Mouse (Mus musculus) kidney, postnatal 0 days (tissue): ENCODE data around the gene Tbl2. TPM values are rescaled to one million over a fixed set of nuclear protein-coding genes. Genes with fewer than 3 reads are reported as not detected.

ENCODE experiments used
- ATAC-seq: fragments of 200-750 bp; cut with Nextera tagmentation; replicated peaks from 2 replicates; pipeline ENCODE4 v1.8.0; 2017; ENCODE audit warnings: low read depth, moderate number of reproducible peaks, moderate TSS enrichment, moderate library complexity; ENCODE audit not compliant: low FRiP score
- DNase-seq: peaks from one replicate; pipeline ENCODE4 v3.0.0-alpha.2; 2016; ENCODE audit warnings: low spot score
- H3K27ac ChIP-seq: fragments of 300-500 bp; sonication (generic); 2 replicates; pipeline ENCODE4 v1.5.1; 2014; ENCODE audit warnings: mild to moderate bottlenecking
- H3K27me3 ChIP-seq: fragments of 300-500 bp; sonication (generic); 2 replicates; pipeline ENCODE4 v1.6.1; 2014; ENCODE audit warnings: low read length, mixed read lengths; ENCODE audit not compliant: insufficient read depth
- H3K36me3 ChIP-seq: fragments of 300-500 bp; sonication (generic); 2 replicates; pipeline ENCODE4 v1.6.1; 2014; ENCODE audit warnings: low read length, mixed read lengths; ENCODE audit not compliant: insufficient read depth
- H3K4me1 ChIP-seq: fragments of 300-500 bp; sonication (generic); replicated peaks from 2 replicates; pipeline ENCODE4 v1.6.1; 2014; ENCODE audit warnings: antibody characterized with exemption, low read length, mixed read lengths; ENCODE audit not compliant: insufficient read depth
- H3K4me2 ChIP-seq: fragments of 300-500 bp; sonication (generic); 2 replicates; pipeline ENCODE4 v1.6.1; 2014; ENCODE audit warnings: mild to moderate bottlenecking, low read length, moderate library complexity, mixed read lengths
- H3K4me3 ChIP-seq: fragments of 300-500 bp; sonication (generic); replicated peaks from 2 replicates; pipeline ENCODE4 v1.5.1; 2014; ENCODE audit warnings: low read depth, low read length
- H3K9ac ChIP-seq: fragments of 300-500 bp; sonication (generic); 2 replicates; pipeline ENCODE4 v1.6.1; 2014; ENCODE audit warnings: low read depth, low read length
- H3K9me3 ChIP-seq: fragments of 300-500 bp; sonication (generic); replicated peaks from 2 replicates; pipeline ENCODE4 v1.6.1; 2016; ENCODE audit warnings: low read length, inconsistent platforms, mixed read lengths
- CTCF ChIP-seq: IDR thresholded peaks from 2 replicates; pipeline ENCODE4 v1.5.1; 2016; ENCODE audit warnings: antibody characterized with exemption, low read depth, mild to moderate bottlenecking, moderate library complexity
- WGBS: fragments of 180-500 bp; shearing (Covaris S2); extraction: QIAGEN DNeasy Blood & Tissue Kit; methylation state at CpG from one replicate; pipeline ENCODE4 v1.1.7; 2014; 5-methylcytosine and 5-hydroxymethylcytosine counted together
- polyA plus RNA-seq: library from polyadenylated mRNA; unstranded; fragments of >200 nt; fragmentation: Nextera tagmentation; extraction: Ambion mirVana; gene quantifications from 2 replicates; pipeline ENCODE4 v1.2.1, GENCODE M21; 2015

Tbl2 gene
- polyA plus RNA-seq, 1 experiment from 2014 or later: 14.5 TPM

DNA sequence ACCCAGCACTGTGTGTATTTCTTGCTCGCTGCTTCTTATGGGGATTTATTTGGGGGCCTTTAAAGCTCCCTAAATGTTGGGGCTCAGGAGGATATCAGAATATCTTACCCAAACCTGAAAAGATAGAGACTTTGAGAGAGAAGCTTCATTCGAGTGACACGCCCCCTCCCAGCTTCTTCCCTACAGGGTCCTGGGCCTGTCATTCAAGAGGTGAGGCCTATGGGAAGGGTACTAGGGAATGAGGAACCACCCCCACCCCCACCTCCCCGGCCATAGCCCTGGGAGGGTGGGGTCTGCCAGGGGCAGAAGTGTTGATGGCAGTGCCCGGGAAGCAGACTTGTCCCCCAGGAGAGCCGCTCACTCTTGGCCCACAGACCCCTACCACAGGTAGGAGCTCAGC, 23.3 kb upstream of the Tbl2 start:
- no peak for TF ChIP-seq CTCF
- Histone ChIP-seq H3K4me2 (no peak overlapping the region), H3K4me1 (no peaks in the 10 kb centered on the region), H3K36me3 (no peaks in the 10 kb centered on the region), H3K9ac (no peak overlapping the region), H3K27me3 (no peaks in the 10 kb centered on the region), H3K27ac (no peak overlapping the region), H3K9me3 (no peaks in the 10 kb centered on the region), H3K4me3 (no peak overlapping the region)
- ATAC-seq: no peak
- WGBS: 71% methylated on average over 6 of the region's 6 CpGs
- no peak for DNase-seq

DNA sequence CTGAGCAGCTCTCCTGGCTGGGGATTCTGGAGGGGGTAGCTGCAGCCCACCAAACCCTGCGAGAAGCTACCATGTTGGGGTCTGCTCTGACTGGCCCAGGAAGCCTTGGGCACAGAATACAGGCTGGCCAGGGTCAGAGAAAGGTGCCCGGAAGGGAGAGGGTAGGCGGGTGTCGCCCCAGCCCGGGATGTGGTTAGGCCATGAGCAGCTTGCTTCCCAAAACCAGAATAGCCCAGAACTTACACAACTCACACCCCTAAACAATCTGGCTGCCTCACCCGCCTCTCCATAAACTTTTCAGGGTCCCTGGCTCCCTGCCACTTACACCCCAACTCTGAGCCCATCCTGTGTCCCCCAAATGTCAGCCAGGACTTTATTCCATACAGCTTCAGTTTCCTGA, 21.8 kb upstream of the Tbl2 start:
- no peak for TF ChIP-seq CTCF
- Histone ChIP-seq H3K27me3 (no peaks in the 10 kb centered on the region; the same call in 1 of the 2 replicates), H3K27ac (no peak overlapping the region), H3K4me1 (no peaks in the 10 kb centered on the region), H3K9me3 (no peaks in the 10 kb centered on the region), H3K4me2 (no peak overlapping the region), H3K36me3 (no peaks in the 10 kb centered on the region), H3K9ac (no peak overlapping the region), H3K4me3 (no peak overlapping the region)
- 84% methylated on average over 6 of the region's 6 CpGs for WGBS
- DNase-seq: no peak
- ATAC-seq: no peak

DNA sequence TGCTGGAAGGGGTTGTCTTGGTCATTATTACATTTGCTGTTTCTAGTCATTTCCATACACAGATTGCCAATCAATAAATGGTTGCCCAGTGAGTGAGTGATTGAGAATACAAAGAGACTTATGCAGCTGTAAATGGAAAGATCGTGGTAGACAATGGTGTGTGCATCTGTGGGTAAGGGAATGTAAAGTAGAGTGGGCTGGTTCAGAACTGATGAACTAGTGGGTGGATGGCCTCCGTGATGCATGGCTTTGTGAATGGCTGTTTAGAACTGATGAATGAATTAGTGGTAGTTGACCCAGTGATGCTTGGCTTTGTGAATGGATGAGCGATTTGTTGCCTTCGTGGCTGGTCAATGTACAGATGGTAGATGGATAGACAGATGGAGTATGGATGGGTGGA, 19.7 kb upstream of the Tbl2 start:
- TF ChIP-seq CTCF: no peak

DNA sequence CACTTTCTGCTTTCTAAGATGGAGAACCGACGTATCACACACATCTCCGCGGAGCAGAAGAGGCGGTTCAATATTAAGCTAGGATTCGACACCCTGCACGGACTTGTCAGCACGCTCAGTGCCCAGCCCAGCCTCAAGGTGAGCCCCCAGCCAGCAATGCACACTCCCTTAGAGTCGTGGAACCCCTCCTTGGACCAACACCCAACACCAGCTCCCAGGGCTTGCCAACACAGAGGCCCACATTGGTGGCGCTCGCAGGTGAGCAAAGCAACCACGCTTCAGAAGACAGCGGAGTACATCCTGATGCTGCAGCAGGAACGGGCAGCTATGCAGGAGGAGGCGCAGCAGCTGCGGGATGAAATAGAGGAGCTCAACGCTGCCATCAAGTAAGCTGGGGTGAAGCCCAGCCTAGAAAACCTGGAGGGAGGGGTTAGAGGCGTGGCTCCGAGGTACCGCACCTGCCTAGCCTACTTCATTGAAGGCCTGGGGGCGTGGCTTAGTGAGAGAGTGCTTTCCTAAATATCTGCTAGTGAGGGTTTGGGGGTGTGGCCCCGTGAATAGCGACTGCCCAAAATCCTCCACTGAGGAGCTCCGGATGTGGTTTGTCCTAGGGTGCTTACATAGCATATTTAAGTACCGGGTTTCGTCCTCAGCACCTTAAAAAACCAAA, 15.6 kb upstream of the Tbl2 start:
- Histone ChIP-seq H3K36me3 (no peaks in the 10 kb centered on the region), H3K27me3 (peaks cover 4% of the 10 kb centered on the region), H3K9ac (no peak overlapping the region), H3K9me3 (no peaks in the 10 kb centered on the region), H3K4me3 (peak overlapping the region; percentile 23), H3K27ac (no peak overlapping the region), H3K4me1 (no peaks in the 10 kb centered on the region), H3K4me2 (peak overlapping the region; percentile 54)
- ATAC-seq (peak; percentile 34; the same call in 1 of the 2 replicates), DNase-seq (peak; percentile 25)
- no peak for TF ChIP-seq CTCF
- 5% methylated on average over 26 of the region's 26 CpGs for WGBS

More for the DNA sequence above, 19.7 kb upstream of the Tbl2 start:
- H3K27ac ChIP-seq: no peak overlapping the region
- H3K4me2 ChIP-seq: no peak overlapping the region
- H3K4me1 ChIP-seq: no peaks in the 10 kb centered on the region
- H3K9me3 ChIP-seq: no peaks in the 10 kb centered on the region
- DNase-seq (no peak), ATAC-seq (no peak)
- H3K4me3 ChIP-seq: no peak overlapping the region
- peaks cover 4% of the 10 kb centered on the region for H3K27me3 ChIP-seq
- WGBS: 87% methylated on average over 4 of the region's 4 CpGs
- no peaks in the 10 kb centered on the region for H3K36me3 ChIP-seq
- no peak overlapping the region for H3K9ac ChIP-seq

DNA sequence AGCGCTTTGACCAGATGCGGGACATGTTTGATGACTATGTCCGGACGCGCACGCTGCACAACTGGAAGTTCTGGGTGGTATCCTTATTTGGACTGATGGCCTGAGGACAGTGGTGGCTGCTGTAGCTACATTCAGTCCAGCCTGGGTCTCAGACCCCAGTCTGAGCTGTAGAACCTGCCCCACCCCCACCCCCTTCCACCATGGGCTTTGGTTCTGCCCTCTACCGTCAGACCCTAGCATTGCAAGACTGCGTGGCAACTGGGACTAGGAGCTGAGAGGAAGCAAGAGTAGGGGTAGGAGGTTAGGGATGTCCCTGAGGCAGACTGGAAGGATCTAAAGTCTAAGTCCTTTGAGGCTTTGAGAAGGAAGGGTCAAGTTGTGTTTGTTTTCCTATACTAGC, 14.9 kb upstream of the Tbl2 start:
- DNase-seq (peak; percentile 29), ATAC-seq (no peak; the same call in 1 of the 2 replicates)
- peak; percentile 64 for TF ChIP-seq CTCF
- no peak overlapping the region for H3K27ac ChIP-seq
- peak overlapping the region; percentile 54 for H3K4me2 ChIP-seq
- peaks cover 4% of the 10 kb centered on the region for H3K27me3 ChIP-seq
- H3K9ac ChIP-seq: no peak overlapping the region
- no peaks in the 10 kb centered on the region for H3K4me1 ChIP-seq
- H3K4me3 ChIP-seq: peak overlapping the region; percentile 23
- 5% methylated on average over 8 of the region's 8 CpGs for WGBS
- H3K9me3 ChIP-seq: no peaks in the 10 kb centered on the region
- no peaks in the 10 kb centered on the region for H3K36me3 ChIP-seq

DNA sequence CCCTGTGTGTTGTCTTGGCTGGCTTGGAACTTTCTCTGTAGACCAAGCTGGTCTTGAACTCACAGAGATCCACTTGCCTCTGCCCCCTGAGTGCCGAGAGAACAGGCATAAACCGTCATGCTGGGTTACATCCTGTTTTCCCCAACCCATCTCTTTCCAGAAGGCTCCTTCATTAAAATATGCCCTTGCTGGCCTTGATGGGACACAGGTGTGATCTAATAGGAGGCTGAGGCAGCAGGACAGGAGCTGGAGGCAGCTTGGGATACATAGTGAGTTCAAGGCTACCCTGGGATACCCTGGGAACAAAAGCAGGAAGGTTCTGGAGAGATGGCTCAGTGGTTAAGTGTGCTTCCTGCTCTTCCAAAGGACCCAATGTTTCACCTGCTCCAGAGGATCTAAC, 9.6 kb upstream of the Tbl2 start:
- no peaks in the 10 kb centered on the region for H3K27me3 ChIP-seq
- no peak for TF ChIP-seq CTCF
- H3K9me3 ChIP-seq: no peaks in the 10 kb centered on the region
- H3K4me2 ChIP-seq: no peak overlapping the region
- no peak overlapping the region for H3K4me3 ChIP-seq
- no peak overlapping the region for H3K9ac ChIP-seq
- ATAC-seq: no peak
- no peaks in the 10 kb centered on the region for H3K36me3 ChIP-seq
- H3K27ac ChIP-seq: no peak overlapping the region
- no peaks in the 10 kb centered on the region for H3K4me1 ChIP-seq
- 56% methylated on average over 2 of the region's 2 CpGs for WGBS
- no peak for DNase-seq

- H3K36me3 ChIP-seq: no peaks in the 10 kb centered on the region
- H3K9ac ChIP-seq: no peak overlapping the region
- no peaks in the 10 kb centered on the region for H3K9me3 ChIP-seq
- no peaks in the 10 kb centered on the region for H3K4me1 ChIP-seq
- H3K4me3 ChIP-seq: no peak overlapping the region
- no peak for TF ChIP-seq CTCF
- ATAC-seq (no peak), DNase-seq (no peak)
- H3K27me3 ChIP-seq: no peaks in the 10 kb centered on the region
- no peak overlapping the region for H3K4me2 ChIP-seq
- H3K27ac ChIP-seq: no peak overlapping the region
- 46% methylated on average over 4 of the region's 4 CpGs for WGBS
These were observed 5.0 kb upstream of the Tbl2 start for GRCm38 (mm10) chr5:135144469-135144868.
